Mouse (Mus musculus) heart, embryonic 16.5 days (tissue): ENCODE results near the gene Rpl13. TPM values are rescaled to one million over a fixed set of nuclear protein-coding genes. Genes with fewer than 3 reads are reported as not detected.
"Not testable (repeated sequence)": the region's sequence is repeated elsewhere in the genome, so short reads cannot be mapped to it uniquely, and the experiment has no call there.

Source experiments
- ATAC-seq: fragments of 200-750 bp; cut with Nextera tagmentation; replicated peaks from 2 replicates; pipeline ENCODE4 v1.8.0; 2017; ENCODE audit warnings: moderate number of reproducible peaks; ENCODE audit not compliant: insufficient read depth, low FRiP score; ENCODE audit errors: extremely low read depth
- H3K27ac ChIP-seq: fragments of 300-500 bp; sonication (generic); 2 replicates; pipeline ENCODE4 v1.5.1; 2014; ENCODE audit warnings: mild to moderate bottlenecking, low read length, control low read depth, moderate library complexity
- H3K27me3 ChIP-seq: fragments of 300-500 bp; sonication (generic); 2 replicates; pipeline ENCODE4 v1.6.1; 2014; ENCODE audit warnings: low read length, mixed read lengths; ENCODE audit not compliant: control insufficient read depth, insufficient read depth
- H3K36me3 ChIP-seq: fragments of 300-500 bp; sonication (generic); 2 replicates; pipeline ENCODE4 v1.6.1; 2014; ENCODE audit not compliant: control insufficient read depth, insufficient read depth
- H3K4me1 ChIP-seq: fragments of 300-500 bp; sonication (generic); 2 replicates; pipeline ENCODE4 v1.6.1; 2014; ENCODE audit warnings: low read length, mixed read lengths; ENCODE audit not compliant: control insufficient read depth, insufficient read depth
- H3K4me2 ChIP-seq: fragments of 300-500 bp; sonication (generic); 2 replicates; pipeline ENCODE4 v1.6.1; 2014; ENCODE audit warnings: low read depth, mild to moderate bottlenecking, control low read depth, low read length
- H3K4me3 ChIP-seq: fragments of 300-500 bp; sonication (generic); 2 replicates; pipeline ENCODE4 v1.5.1; 2014; ENCODE audit warnings: mild to moderate bottlenecking, control low read depth, low read length
- H3K9ac ChIP-seq: fragments of 300-500 bp; sonication (generic); 2 replicates; pipeline ENCODE4 v1.6.1; 2014; ENCODE audit warnings: low read length, control low read depth
- H3K9me3 ChIP-seq: fragments of 300-500 bp; sonication (generic); replicated peaks from 2 replicates; pipeline ENCODE4 v1.6.1; 2016; ENCODE audit warnings: low read length; ENCODE audit not compliant: control insufficient read depth
- WGBS: fragments of 180-500 bp; shearing (Covaris S2); extraction: QIAGEN DNeasy Blood & Tissue Kit; methylation state at CpG from one replicate; pipeline ENCODE4 v1.1.7; 2014; 5-methylcytosine and 5-hydroxymethylcytosine counted together
- polyA plus RNA-seq: library from polyadenylated mRNA; unstranded; fragments of >200 nt; fragmentation: Nextera tagmentation; extraction: Ambion mirVana; gene quantifications from 2 replicates; pipeline ENCODE4 v1.2.1, GENCODE M21; 2015

Rpl13 gene
- polyA plus RNA-seq, 1 experiment from 2014 or later = 676 TPM

GRCm38 (mm10) chr8:123082993-123083392, 19.2 kb upstream of the Rpl13 start:
- Histone ChIP-seq H3K27ac (no peak overlapping the region), H3K4me3 (no peak overlapping the region), H3K9ac (no peak overlapping the region), H3K27me3 (no peaks in the 10 kb centered on the region), H3K36me3 (peaks cover 57% of the 10 kb centered on the region), H3K4me1 (no peaks in the 10 kb centered on the region), H3K9me3 (no peaks in the 10 kb centered on the region), H3K4me2 (no peak overlapping the region)
- no peak for ATAC-seq
- WGBS = 88% methylated on average over 6 of the region's 6 CpGs

DNA sequence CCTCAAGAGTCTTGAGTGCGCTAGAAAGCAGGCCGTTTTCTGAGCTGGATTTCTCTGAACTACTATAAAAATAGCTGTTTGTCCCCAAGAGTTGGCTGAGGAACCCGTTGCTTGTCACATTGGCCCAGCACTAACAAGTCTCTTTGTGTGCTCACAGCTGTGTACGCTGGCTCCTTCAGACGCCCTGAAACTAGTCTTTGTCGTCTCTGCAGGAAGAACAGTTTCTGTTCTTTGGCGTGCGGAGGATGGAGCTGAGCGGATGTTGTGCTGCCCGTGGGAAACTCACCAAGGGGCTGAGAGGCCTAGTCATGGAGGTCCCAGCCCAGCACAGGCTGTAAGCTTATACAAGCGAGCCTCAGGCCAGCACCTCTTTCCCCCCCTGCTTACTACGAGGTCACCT, 18.5 kb upstream of the Rpl13 start:
- no peak overlapping the region for H3K4me2 ChIP-seq
- no peaks in the 10 kb centered on the region for H3K27me3 ChIP-seq
- H3K4me3 ChIP-seq = no peak overlapping the region
- H3K4me1 ChIP-seq = no peaks in the 10 kb centered on the region
- WGBS = 94% methylated on average over 12 of the region's 12 CpGs
- no peak overlapping the region for H3K27ac ChIP-seq
- ATAC-seq = no peak
- H3K9ac ChIP-seq = no peak overlapping the region
- peaks cover 54% of the 10 kb centered on the region for H3K36me3 ChIP-seq
- H3K9me3 ChIP-seq = no peaks in the 10 kb centered on the region

GRCm38 (mm10) chr8:123087289-123087688, 14.9 kb upstream of the Rpl13 start:
- no peak overlapping the region for H3K9ac ChIP-seq
- no peak overlapping the region for H3K4me2 ChIP-seq
- no peaks in the 10 kb centered on the region for H3K4me1 ChIP-seq
- no peaks in the 10 kb centered on the region for H3K9me3 ChIP-seq
- 78% methylated on average over 9 of the region's 9 CpGs for WGBS
- no peak overlapping the region for H3K4me3 ChIP-seq
- ATAC-seq = no peak
- no peak overlapping the region for H3K27ac ChIP-seq
- H3K27me3 ChIP-seq = no peaks in the 10 kb centered on the region
- peaks cover 58% of the 10 kb centered on the region for H3K36me3 ChIP-seq

GRCm38 (mm10) chr8:123097216-123097615, 4.9 kb upstream of the Rpl13 start:
- H3K36me3 ChIP-seq = peaks cover 24% of the 10 kb centered on the region
- no peak overlapping the region for H3K9ac ChIP-seq
- no peak overlapping the region for H3K4me3 ChIP-seq
- H3K4me1 ChIP-seq = no peaks in the 10 kb centered on the region
- no peaks in the 10 kb centered on the region for H3K9me3 ChIP-seq
- no peak overlapping the region for H3K27ac ChIP-seq
- no peak for ATAC-seq
- 85% methylated on average over 11 of the region's 11 CpGs for WGBS
- no peaks in the 10 kb centered on the region for H3K27me3 ChIP-seq
- no peak overlapping the region for H3K4me2 ChIP-seq

- peaks cover 24% of the 10 kb centered on the region for H3K36me3 ChIP-seq
- 82% methylated on average over 12 of the region's 12 CpGs for WGBS
- no peak overlapping the region for H3K4me2 ChIP-seq
- H3K9me3 ChIP-seq = no peaks in the 10 kb centered on the region
- ATAC-seq = no peak
- no peaks in the 10 kb centered on the region for H3K4me1 ChIP-seq
- no peak overlapping the region for H3K27ac ChIP-seq
- H3K4me3 ChIP-seq = no peak overlapping the region
- no peaks in the 10 kb centered on the region for H3K27me3 ChIP-seq
- no peak overlapping the region for H3K9ac ChIP-seq
Measured at GRCm38 (mm10) chr8:123097786-123098584, 4.2 kb upstream of the Rpl13 start.

DNA sequence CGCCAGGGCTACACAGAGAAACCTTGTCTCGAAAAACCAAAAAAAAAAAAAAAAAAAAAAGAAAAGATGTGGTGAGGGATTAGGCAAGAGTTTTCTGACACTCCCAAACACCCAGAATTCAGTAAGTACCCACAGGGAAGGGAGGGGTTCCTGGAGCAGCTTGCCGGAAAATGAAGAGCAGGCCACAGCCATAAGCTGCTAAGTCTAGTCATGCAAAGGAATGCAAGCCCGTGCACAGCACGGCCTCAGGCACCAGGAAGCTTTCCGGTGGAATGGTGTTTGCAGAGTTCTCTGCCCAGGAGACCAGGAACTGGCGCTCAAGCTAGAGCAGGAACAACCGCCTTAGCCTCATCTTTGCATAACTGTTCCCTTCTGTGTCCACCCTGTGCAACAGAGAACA, 1.9 kb upstream of the Rpl13 start:
- Histone ChIP-seq H3K27ac (no peak overlapping the region), H3K4me1 (peaks cover 10% of the 10 kb centered on the region), H3K27me3 (no peaks in the 10 kb centered on the region), H3K4me2 (no peak overlapping the region), H3K9ac (no peak overlapping the region), H3K4me3 (no peak overlapping the region), H3K36me3 (peaks cover 22% of the 10 kb centered on the region), H3K9me3 (no peaks in the 10 kb centered on the region)
- WGBS = 59% methylated on average over 8 of the region's 8 CpGs
- no peak for ATAC-seq

DNA sequence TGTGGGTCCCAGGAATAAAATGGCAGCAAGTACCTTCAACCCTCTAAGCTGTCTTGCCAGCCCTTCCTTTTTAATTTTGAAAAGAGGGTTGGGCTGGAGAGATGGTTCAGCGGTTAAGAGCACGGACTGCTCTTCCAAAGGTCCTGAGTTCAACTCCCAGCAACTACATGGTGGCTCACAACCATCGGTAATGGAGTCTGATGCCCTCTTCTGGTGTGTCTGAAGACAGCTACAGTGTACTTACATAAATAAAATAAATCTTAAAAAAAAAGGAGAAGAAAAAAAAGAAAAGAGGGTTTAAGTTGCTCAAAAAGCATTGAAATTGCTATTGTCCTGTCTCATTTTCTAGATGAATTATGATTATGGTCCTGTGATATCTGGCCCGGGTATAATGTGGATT, 906 bp upstream of the Rpl13 start:
- no peak overlapping the region for H3K4me3 ChIP-seq
- no peaks in the 10 kb centered on the region for H3K9me3 ChIP-seq
- peaks cover 21% of the 10 kb centered on the region for H3K36me3 ChIP-seq
- peak overlapping the region; percentile 78 for H3K9ac ChIP-seq
- H3K4me1 ChIP-seq = peaks cover 10% of the 10 kb centered on the region
- H3K4me2 ChIP-seq = peak overlapping the region; percentile 79; the same call in 1 of the 2 replicates
- H3K27me3 ChIP-seq = no peaks in the 10 kb centered on the region
- WGBS = 76% methylated on average over 4 of the region's 4 CpGs
- no peak overlapping the region for H3K27ac ChIP-seq
- ATAC-seq = no peak

DNA sequence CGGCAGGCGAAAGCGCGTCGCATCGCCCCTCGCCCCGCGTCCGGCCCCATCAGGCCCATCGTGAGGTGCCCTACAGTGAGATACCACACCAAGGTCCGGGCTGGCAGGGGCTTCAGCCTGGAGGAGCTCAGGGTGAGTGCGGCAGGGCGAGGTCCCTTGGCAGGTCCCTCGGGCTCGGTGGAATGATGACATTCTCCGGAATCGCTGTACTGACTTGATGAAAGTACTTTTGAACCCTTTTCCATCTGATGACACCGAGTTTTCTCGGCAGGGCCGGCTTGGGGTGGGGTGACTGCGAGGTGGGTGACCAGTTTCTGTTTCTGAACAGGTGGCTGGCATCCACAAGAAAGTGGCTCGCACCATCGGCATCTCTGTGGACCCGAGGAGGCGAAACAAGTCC, 705 bp downstream of the Rpl13 start:
- Histone ChIP-seq H3K36me3 (peaks cover 21% of the 10 kb centered on the region), H3K9ac (peak overlapping the region; percentile 97), H3K4me2 (peak overlapping the region; percentile 82), H3K4me3 (peak overlapping the region; percentile 86), H3K4me1 (peaks cover 10% of the 10 kb centered on the region), H3K27ac (peak overlapping the region; percentile 92)
- WGBS = under 1% methylated on average over 25 of the region's 26 CpGs
- not testable (repeated sequence) for H3K27me3 ChIP-seq, ATAC-seq, H3K9me3 ChIP-seq

- WGBS = 8% methylated on average over 15 of the region's 15 CpGs
- no peak for ATAC-seq
- Histone ChIP-seq H3K9me3 (no peaks in the 10 kb centered on the region), H3K9ac (peak overlapping the region; percentile 97), H3K4me3 (peak overlapping the region; percentile 86), H3K36me3 (peaks cover 21% of the 10 kb centered on the region), H3K4me1 (peaks cover 10% of the 10 kb centered on the region), H3K27me3 (no peaks in the 10 kb centered on the region), H3K4me2 (peak overlapping the region; percentile 82), H3K27ac (peak overlapping the region; percentile 92)
Measured at GRCm38 (mm10) chr8:123103285-123103684, 1.1 kb downstream of the Rpl13 start.
